Mouse (Mus musculus): Measurements from ENCODE around the gene Nop53. TPM values are rescaled to one million over a fixed set of nuclear protein-coding genes. Genes with fewer than 3 reads are reported as not detected.
"Not testable (repeated sequence)": the region's sequence is repeated elsewhere in the genome, so short reads cannot be mapped to it uniquely, and the experiment has no call there.

Gene Nop53
- total RNA-seq, 4 experiments from 2014 or later = 76.2 to 96.3 (median 82.3) TPM

GRCm38 (mm10) chr7:15920645-15921190, 25.2 kb downstream of the Nop53 start:
- no peak for DNase-seq (ENCODE audit: low spot score in 2 of 2)

- DNase-seq (ENCODE audit: low spot score in 2 of 2) = no peak
Observed at GRCm38 (mm10) chr7:15919947-15920346, 25.9 kb downstream of the Nop53 start.

GRCm38 (mm10) chr7:15918371-15918770, 27.5 kb downstream of the Nop53 start:
- DNase-seq (ENCODE audit: low spot score in 2 of 2) = no peak

- no peak for DNase-seq (ENCODE audit: low spot score in 2 of 2)
Observed at GRCm38 (mm10) chr7:15916996-15917395, 28.9 kb downstream of the Nop53 start.

- no peak for DNase-seq (ENCODE audit: low spot score in 2 of 2)
Observed at GRCm38 (mm10) chr7:15916134-15916723, 29.6 kb downstream of the Nop53 start.

- not testable (repeated sequence) for DNase-seq (ENCODE audit: low spot score in 2 of 2)
Observed at GRCm38 (mm10) chr7:15915695-15916094, 30.2 kb downstream of the Nop53 start.

GRCm38 (mm10) chr7:15914751-15915150, 31.1 kb downstream of the Nop53 start:
- DNase-seq (ENCODE audit: low spot score in 2 of 2) = no peak

- DNase-seq (ENCODE audit: low spot score in 2 of 2) = no peak
Observed at GRCm38 (mm10) chr7:15914252-15914651, 31.6 kb downstream of the Nop53 start.

- peak; percentile 38 to 50 for DNase-seq (ENCODE audit: low spot score in 2 of 2)
Observed at GRCm38 (mm10) chr7:15912183-15912582, 33.7 kb downstream of the Nop53 start.

- no peak for DNase-seq (ENCODE audit: low spot score in 2 of 2)
Observed at GRCm38 (mm10) chr7:15910521-15910920, 35.4 kb downstream of the Nop53 start.

GRCm38 (mm10) chr7:15907971-15908590, 37.8 kb downstream of the Nop53 start:
- no peak for DNase-seq (ENCODE audit: low spot score in 2 of 2)

GRCm38 (mm10) chr7:15906602-15907001, 39.3 kb downstream of the Nop53 start:
- DNase-seq (ENCODE audit: low spot score in 2 of 2) = no peak

- DNase-seq (ENCODE audit: low spot score in 2 of 2) = no peak
Observed at GRCm38 (mm10) chr7:15905861-15906260, 40.0 kb downstream of the Nop53 start.

- DNase-seq (ENCODE audit: low spot score in 2 of 2) = no peak
Observed at GRCm38 (mm10) chr7:15901366-15902048, 44.4 kb downstream of the Nop53 start.

- no peak for DNase-seq (ENCODE audit: low spot score in 2 of 2)
Observed at GRCm38 (mm10) chr7:15894251-15894650, 51.6 kb downstream of the Nop53 start.

Other genes starting within 250 kb of the Nop53 start
- not detected for gene Obox5, start 195.9 kb downstream of the Nop53 start, total RNA-seq (2022)
- not detected for gene Obox6, start 106.4 kb downstream of the Nop53 start, total RNA-seq (2022)
- not detected for gene Crx, start 66.1 kb downstream of the Nop53 start, total RNA-seq (2022)
- gene Crxos, start 63.5 kb downstream of the Nop53 start, total RNA-seq (2022) = not detected
- gene Selenow, start 23.7 kb downstream of the Nop53 start, total RNA-seq (2022) = 1,000 to 10,000 TPM; 1,735 to 2,070 (median 1,829) TPM
- 10 to 100 TPM; 23.7 to 32.7 (median 28.2) TPM for gene Ehd2, start 21.5 kb upstream of the Nop53 start, total RNA-seq (2022)
- 1 to 10 TPM; 3.7 to 6.8 (median 5.6) TPM for gene Bicra, start 101.8 kb upstream of the Nop53 start, total RNA-seq (2022)
- not detected for gene Zfp541, start 115.7 kb upstream of the Nop53 start, total RNA-seq (2022)
- gene Napa, start 152.4 kb upstream of the Nop53 start, total RNA-seq (2022) = 100 to 1,000 TPM; 105 to 140 (median 115) TPM
- gene Kptn, start 173.8 kb upstream of the Nop53 start, total RNA-seq (2022) = 10 to 100 TPM; 10.7 to 13.4 (median 11.9) TPM
- gene Slc8a2, start 183.8 kb upstream of the Nop53 start, total RNA-seq (2022) = under 1 TPM; 0.07 to 0.19 (median 0.13) TPM
- 1 to 10 TPM in 2 of 4 experiments, under 1 TPM in 2; 0.58 to 1.5 (median 0.86) TPM for gene Meis3, start 229.0 kb upstream of the Nop53 start, total RNA-seq (2022)